Mouse (Mus musculus) myocyte (in vitro differentiated cells): Measurements from ENCODE around the gene Gm45808. TPM values are rescaled to one million over a fixed set of nuclear protein-coding genes. Genes with fewer than 3 reads are reported as not detected.
A peak's percentile ranks its signal among the peaks of the same experiment; 100 is the strongest.

Experiments used
- H3K27me3 ChIP-seq: one replicate; pipeline ENCODE4 v1.6.1; 2011; ENCODE audit not compliant: control insufficient read depth, insufficient read depth, insufficient read length
- H3K36me3 ChIP-seq: one replicate; pipeline ENCODE4 v1.6.1; 2011; ENCODE audit not compliant: control insufficient read depth, insufficient read depth
- H3K4me2 ChIP-seq: one replicate; pipeline ENCODE4 v1.6.1; 2011; ENCODE audit warnings: low read depth, control low read depth
- H3K4me3 ChIP-seq: one replicate; pipeline ENCODE4 v1.5.1; 2011; ENCODE audit warnings: mild to moderate bottlenecking, control low read depth, moderate library complexity
- H3K79me2 ChIP-seq: one replicate; pipeline ENCODE4 v1.6.1; 2011; ENCODE audit not compliant: control insufficient read depth, insufficient read depth
- H3ac ChIP-seq: one replicate; pipeline ENCODE4 v1.6.1; 2011; ENCODE audit not compliant: control insufficient read depth, insufficient read length
- CEBPB ChIP-seq: IDR thresholded peaks from 2 replicates; pipeline ENCODE4 v1.6.1; 2011; ENCODE audit warnings: mild to moderate bottlenecking, moderate library complexity; ENCODE audit not compliant: poor library complexity, insufficient read depth, severe bottlenecking
- E2F4 ChIP-seq: IDR thresholded peaks from one replicate; pipeline ENCODE4 v1.6.1; 2011; ENCODE audit warnings: mild to moderate bottlenecking, control low read depth, moderate library complexity; ENCODE audit not compliant: insufficient read depth
- MAX ChIP-seq: IDR thresholded peaks from one replicate; pipeline ENCODE4 v1.6.1; 2011; ENCODE audit warnings: low read depth, mild to moderate bottlenecking, control low read depth
- MYOD1 ChIP-seq, 3 experiments: IDR thresholded peaks; one replicate each; pipeline ENCODE4 v1.6.1; 2011; ENCODE audit warnings: control low read depth in 2 of 3, low read depth in 2 of 3, mild to moderate bottlenecking in 2 of 3, moderate library complexity in 1 of 3; ENCODE audit not compliant: insufficient read length in 2 of 3, control insufficient read depth in 1 of 3
- MYOG ChIP-seq, 3 experiments: IDR thresholded peaks; one replicate each; pipeline ENCODE4 v1.6.1; 2011; ENCODE audit warnings: control low read depth in 2 of 3, low read depth in 2 of 3, mild to moderate bottlenecking in 2 of 3; ENCODE audit not compliant: insufficient read length in 2 of 3, control insufficient read depth in 1 of 3, insufficient read depth in 1 of 3
- POLR2A ChIP-seq: IDR thresholded peaks from one replicate; pipeline ENCODE4 v1.6.1; 2011; ENCODE audit warnings: low read depth, mild to moderate bottlenecking, control low read depth, moderate library complexity; ENCODE audit not compliant: insufficient read length
- POLR2AphosphoS2 ChIP-seq: IDR thresholded peaks from one replicate; pipeline ENCODE4 v1.6.1; 2011; ENCODE audit warnings: low read depth, control low read depth; ENCODE audit not compliant: insufficient read length
- REST ChIP-seq: IDR thresholded peaks from one replicate; pipeline ENCODE4 v1.6.1; 2011; ENCODE audit warnings: mild to moderate bottlenecking, control low read depth, moderate library complexity; ENCODE audit not compliant: insufficient read depth, insufficient read length
- SRF ChIP-seq: IDR thresholded peaks from one replicate; pipeline ENCODE4 v1.6.1; 2011; ENCODE audit warnings: low read depth; ENCODE audit not compliant: control insufficient read depth, insufficient read length
- TCF12 ChIP-seq: IDR thresholded peaks from one replicate; pipeline ENCODE4 v1.6.1; 2011; ENCODE audit warnings: mild to moderate bottlenecking, control low read depth; ENCODE audit not compliant: poor library complexity, insufficient read depth, severe bottlenecking
- TCF3 ChIP-seq: IDR thresholded peaks from one replicate; pipeline ENCODE4 v1.6.1; 2011; ENCODE audit warnings: low read depth, control low read depth; ENCODE audit not compliant: insufficient read length
- USF1 ChIP-seq: IDR thresholded peaks from one replicate; pipeline ENCODE4 v1.6.1; 2011; ENCODE audit warnings: low read depth, mild to moderate bottlenecking, control low read depth, moderate library complexity
- polyA plus RNA-seq: library from polyadenylated mRNA; unstranded; fragments of >200 nt; fragmentation: generic; extraction: Trizol; gene quantifications from one replicate; pipeline ENCODE4 v1.2.1, GENCODE M21; 2012; ENCODE audit warnings: missing spikeins

The Gm45808 gene
- polyA plus RNA-seq, 1 experiment: not detected

DNA sequence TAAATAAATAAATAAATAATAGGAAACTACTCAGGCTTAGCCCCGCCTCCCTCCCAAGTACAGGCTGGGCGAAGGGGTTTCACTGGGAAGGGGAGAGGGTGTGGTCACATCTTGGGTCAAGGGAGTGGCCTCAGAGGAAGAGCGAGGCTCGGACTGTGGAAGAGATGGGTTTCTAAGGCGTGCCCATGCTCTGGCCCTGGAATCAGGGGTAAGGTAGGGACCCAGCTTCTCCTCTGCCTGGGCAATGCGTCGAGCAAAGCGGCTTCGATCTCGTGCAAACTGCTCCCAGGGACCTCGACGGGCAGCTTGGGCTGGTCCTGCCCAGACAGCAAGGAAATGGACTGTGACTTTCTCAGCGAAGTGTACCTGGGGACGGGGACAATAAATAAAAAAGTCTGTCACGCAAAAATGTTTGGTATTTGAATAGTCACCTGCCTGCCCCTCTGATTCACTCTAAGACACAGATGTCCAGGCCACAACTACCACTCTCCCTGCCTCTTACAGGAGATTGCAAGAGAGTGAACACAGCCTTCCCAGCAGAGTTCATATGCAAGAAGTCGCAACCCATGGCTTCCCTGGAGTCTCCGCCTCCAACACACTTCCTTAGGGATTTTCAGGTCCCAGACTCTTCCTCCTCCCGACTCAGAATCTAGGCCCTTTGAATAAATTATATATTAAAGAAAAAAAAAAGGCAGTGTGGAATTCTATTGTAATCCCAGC, 36.5 kb upstream of the Gm45808 start:
- Histone ChIP-seq H3K27me3 (no peaks in the 10 kb centered on the region), H3K4me2 (peak overlapping the region; percentile 83), H3K36me3 (peaks cover 30% of the 10 kb centered on the region), H3ac (peak overlapping the region; percentile 6), H3K79me2 (peaks cover 28% of the 10 kb centered on the region), H3K4me3 (peak overlapping the region; percentile 100)
- TF ChIP-seq REST (no peak), MYOG (IDR thresholded peaks at IDR 0.05; ENCODE audit: control insufficient read depth in 1 of 3, insufficient read depth in 1 of 3, insufficient read length in 2 of 3, low read depth in 2 of 3) (no peak), TCF12 (no peak), SRF (no peak), TCF3 (no peak), MAX (no peak), MYOD1 (IDR thresholded peaks at IDR 0.05; ENCODE audit: control insufficient read depth in 1 of 3, insufficient read length in 2 of 3, low read depth in 2 of 3) (no peak), POLR2A (peak; percentile 63), POLR2AphosphoS2 (peak; percentile 78), CEBPB (peak; percentile 92), E2F4 (no peak), USF1 (no peak)

DNA sequence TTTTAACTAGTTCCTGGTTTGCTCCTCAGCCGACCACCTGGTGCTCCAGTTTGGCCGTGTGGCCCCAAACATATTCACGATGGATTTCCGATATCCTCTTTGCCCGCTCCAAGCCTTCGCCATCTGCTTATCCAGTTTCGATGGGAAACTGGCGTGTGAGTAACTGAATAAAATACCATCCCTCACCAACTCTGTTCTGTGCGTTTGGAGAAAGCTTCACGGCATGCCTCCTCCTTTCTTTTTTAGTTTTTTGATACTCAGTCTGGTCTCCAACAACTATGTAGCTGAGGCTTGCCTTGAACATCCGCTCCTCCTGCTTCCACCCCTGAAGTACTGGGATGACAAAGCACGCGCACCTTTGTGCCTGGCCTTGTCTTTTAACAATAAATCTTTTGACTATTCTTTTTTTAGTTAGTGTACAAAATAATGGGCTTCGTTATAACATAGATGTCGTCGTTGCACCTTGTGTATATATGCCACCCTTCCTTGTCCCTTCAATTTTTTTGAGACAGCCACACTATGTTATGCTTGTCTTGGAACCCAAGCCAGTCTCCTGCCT, 35.7 kb upstream of the Gm45808 start:
- peaks cover 28% of the 10 kb centered on the region for H3K79me2 ChIP-seq
- TF ChIP-seq POLR2AphosphoS2: peak; percentile 71
- TF ChIP-seq POLR2A: peak; percentile 44
- TF ChIP-seq MYOD1 (IDR thresholded peaks at IDR 0.05; ENCODE audit: control insufficient read depth in 1 of 3, insufficient read length in 2 of 3, low read depth in 2 of 3): no peak
- TF ChIP-seq SRF: no peak
- no peaks in the 10 kb centered on the region for H3K27me3 ChIP-seq
- peaks cover 30% of the 10 kb centered on the region for H3K36me3 ChIP-seq
- H3ac ChIP-seq: no peak overlapping the region
- H3K4me3 ChIP-seq: peak overlapping the region; percentile 100
- peak overlapping the region; percentile 83 for H3K4me2 ChIP-seq

DNA sequence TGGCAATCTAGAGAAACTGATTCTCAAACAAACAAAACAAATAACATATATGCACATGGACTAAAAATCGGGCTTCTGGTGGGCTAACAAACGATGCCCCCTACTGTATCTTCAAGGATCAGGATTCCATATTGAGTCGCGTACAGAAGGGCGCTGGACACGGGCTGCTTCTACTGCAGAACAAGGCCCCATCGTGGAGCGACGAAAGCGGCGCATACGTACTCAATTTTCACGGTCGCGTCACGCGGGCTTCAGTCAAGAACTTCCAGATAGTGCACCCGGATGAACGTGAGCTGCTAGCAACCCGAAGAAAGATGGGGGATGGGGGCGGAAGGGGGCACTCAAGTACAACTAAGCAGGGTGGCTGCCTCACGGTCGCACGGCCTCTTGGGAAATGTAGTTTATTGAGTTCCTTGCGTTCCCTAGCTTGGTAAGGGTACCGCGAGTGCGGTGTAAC, 35.1 kb upstream of the Gm45808 start:
- H3K4me2 ChIP-seq: peak overlapping the region; percentile 83
- no peaks in the 10 kb centered on the region for H3K27me3 ChIP-seq
- no peak overlapping the region for H3ac ChIP-seq
- H3K36me3 ChIP-seq: peaks cover 30% of the 10 kb centered on the region
- peaks cover 28% of the 10 kb centered on the region for H3K79me2 ChIP-seq
- H3K4me3 ChIP-seq: peak overlapping the region; percentile 100
- TF ChIP-seq USF1 (no peak), TCF3 (no peak), SRF (no peak), POLR2AphosphoS2 (peak; percentile 94), REST (no peak), POLR2A (peak; percentile 46)

DNA sequence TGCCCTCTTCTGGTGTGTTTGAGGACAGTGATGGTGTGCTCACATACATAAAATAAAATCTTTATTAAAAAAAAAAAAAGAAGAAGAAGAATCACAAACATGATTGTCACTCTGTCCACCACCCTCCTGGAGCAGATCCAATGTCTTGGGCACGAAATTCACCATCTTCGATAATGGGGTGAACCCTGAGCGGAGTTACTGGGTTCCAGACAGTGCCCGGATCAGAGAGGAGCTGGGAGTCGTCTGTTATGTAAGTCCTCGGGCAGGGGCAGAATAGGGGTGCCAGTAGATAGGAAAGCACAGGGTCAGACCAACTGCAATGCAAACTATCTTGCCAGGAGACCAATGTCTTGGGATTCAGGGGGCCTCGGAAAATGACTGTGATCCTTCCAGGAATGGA, 34.0 kb upstream of the Gm45808 start:
- Histone ChIP-seq H3K79me2 (peaks cover 24% of the 10 kb centered on the region), H3ac (no peak overlapping the region), H3K4me2 (no peak overlapping the region), H3K27me3 (no peaks in the 10 kb centered on the region), H3K36me3 (peaks cover 30% of the 10 kb centered on the region), H3K4me3 (no peak overlapping the region)
- no peak for TF ChIP-seq USF1
- TF ChIP-seq TCF12: no peak
- TF ChIP-seq REST: no peak
- TF ChIP-seq MAX: no peak
- no peak for TF ChIP-seq POLR2A
- no peak for TF ChIP-seq SRF
- TF ChIP-seq MYOD1 (IDR thresholded peaks at IDR 0.05; ENCODE audit: control insufficient read depth in 1 of 3, insufficient read length in 2 of 3, low read depth in 2 of 3): no peak
- TF ChIP-seq TCF3: no peak

DNA sequence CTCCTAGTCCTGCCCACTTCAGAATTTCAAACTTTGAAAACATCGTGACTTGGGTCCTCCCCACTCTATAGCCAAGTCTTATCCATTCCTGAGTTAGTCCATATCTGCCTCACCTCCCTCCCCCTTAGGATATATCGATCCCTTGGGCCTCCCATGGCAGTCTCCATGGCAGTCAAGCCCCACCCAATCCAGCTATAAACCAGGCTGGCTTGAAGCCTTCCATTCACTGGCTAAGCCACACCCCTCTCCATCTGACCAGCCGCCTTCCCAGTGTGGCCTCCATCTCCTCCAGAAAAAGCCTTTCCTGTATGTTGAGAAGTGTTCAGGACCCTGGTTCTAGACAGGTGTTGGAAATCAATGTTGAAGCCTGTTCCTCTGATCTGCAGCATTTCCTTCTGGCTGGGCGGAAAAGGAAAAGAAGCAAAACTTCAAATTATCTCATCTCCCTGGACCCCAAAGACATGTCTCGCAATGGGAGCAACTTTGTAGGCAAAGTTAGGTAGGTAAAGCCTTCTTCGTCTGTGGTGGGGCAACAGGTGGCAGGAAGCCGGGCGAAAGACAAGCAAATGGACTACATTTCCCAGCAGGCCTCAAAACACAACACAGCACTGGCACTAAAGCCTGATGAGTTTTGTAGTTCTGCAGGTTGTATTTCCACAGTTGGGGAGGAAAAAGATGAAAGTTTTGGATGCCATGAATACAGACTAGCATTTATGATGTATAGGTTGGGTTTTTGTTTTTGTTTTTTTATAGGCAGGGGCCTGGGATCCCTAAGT, 32.9 kb upstream of the Gm45808 start:
- Histone ChIP-seq H3K79me2 (peaks cover 14% of the 10 kb centered on the region), H3K4me2 (no peak overlapping the region), H3K27me3 (no peaks in the 10 kb centered on the region), H3K4me3 (no peak overlapping the region), H3K36me3 (peaks cover 25% of the 10 kb centered on the region), H3ac (no peak overlapping the region)
- TF ChIP-seq MYOD1 (IDR thresholded peaks at IDR 0.05; ENCODE audit: control insufficient read depth in 1 of 3, insufficient read length in 2 of 3, low read depth in 2 of 3): peak in 1 of 3 experiments; percentile 19
- no peak for TF ChIP-seq CEBPB
